Mouse (Mus musculus) hindbrain, embryonic 11.5 days (tissue): Measurements from ENCODE around the gene Hsd17b6. TPM values are rescaled to one million over a fixed set of nuclear protein-coding genes. Genes with fewer than 3 reads are reported as not detected.
"Not testable (repeated sequence)": the region's sequence is repeated elsewhere in the genome, so short reads cannot be mapped to it uniquely, and the experiment has no call there.

Source experiments
- ATAC-seq: fragments of 200-750 bp; cut with Nextera tagmentation; 2 replicates; pipeline ENCODE4 v1.8.0; 2017; ENCODE audit warnings: mild to moderate bottlenecking, moderate TSS enrichment, moderate library complexity; ENCODE audit not compliant: low FRiP score
- DNase-seq: peaks from one replicate; pipeline ENCODE4 v3.0.0-alpha.2; 2015; ENCODE audit warnings: low spot score
- H3K27ac ChIP-seq: fragments of 300-500 bp; sonication (generic); 2 replicates; pipeline ENCODE4 v1.5.1; 2014; ENCODE audit warnings: mild to moderate bottlenecking, low read depth, low read length
- H3K27me3 ChIP-seq: fragments of 300-500 bp; sonication (generic); 2 replicates; pipeline ENCODE4 v1.6.1; 2014; ENCODE audit warnings: mild to moderate bottlenecking, low read length, moderate library complexity, mixed read lengths; ENCODE audit not compliant: control insufficient read depth, insufficient read depth
- H3K36me3 ChIP-seq: fragments of 300-500 bp; sonication (generic); 2 replicates; pipeline ENCODE4 v1.6.1; 2014; ENCODE audit warnings: mild to moderate bottlenecking, low read length, moderate library complexity, mixed read lengths; ENCODE audit not compliant: control insufficient read depth, insufficient read depth
- H3K4me1 ChIP-seq: fragments of 300-500 bp; sonication (generic); replicated peaks from 2 replicates; pipeline ENCODE4 v1.6.1; 2014; ENCODE audit warnings: low read length, mixed read lengths; ENCODE audit not compliant: control insufficient read depth, insufficient read depth
- H3K4me2 ChIP-seq: fragments of 300-500 bp; sonication (generic); replicated peaks from 2 replicates; pipeline ENCODE4 v1.6.1; 2014; ENCODE audit warnings: mild to moderate bottlenecking, low read depth, low read length
- H3K4me3 ChIP-seq: fragments of 300-500 bp; sonication (generic); 2 replicates; pipeline ENCODE4 v1.5.1; 2014; ENCODE audit warnings: low read depth, low read length
- H3K9ac ChIP-seq: fragments of 300-500 bp; sonication (generic); 2 replicates; pipeline ENCODE4 v1.6.1; 2014; ENCODE audit warnings: low read depth, low read length
- H3K9me3 ChIP-seq: fragments of 300-500 bp; sonication (generic); 2 replicates; pipeline ENCODE4 v1.6.1; 2016; ENCODE audit warnings: low read length; ENCODE audit not compliant: control insufficient read depth
- WGBS: fragments of 180-500 bp; shearing (Covaris S2); extraction: QIAGEN DNeasy Blood & Tissue Kit; methylation state at CpG from one replicate; pipeline ENCODE4 v1.1.7; 2014; 5-methylcytosine and 5-hydroxymethylcytosine counted together
- polyA plus RNA-seq: library from polyadenylated mRNA; unstranded; fragments of >200 nt; fragmentation: Nextera tagmentation; extraction: Ambion mirVana; gene quantifications from 2 replicates; pipeline ENCODE4 v1.2.1, GENCODE M21; 2014

Gene Hsd17b6
- polyA plus RNA-seq, result not detected in 2 replicates

GRCm38 (mm10) chr10:128007446-128007845 lies at the start of gene Hsd17b6:
TSS of gene Hsd17b6 (minus strand) at chr10:128007611.
- DNase-seq, result no peak
- Histone ChIP-seq H3K9me3 (no peaks in the 10 kb centered on the region), H3K36me3 (no peaks in the 10 kb centered on the region), H3K9ac (no peak within 1 kb of the TSS), H3K4me3 (no peak within 1 kb of the TSS), H3K4me2 (no peak within 1 kb of the TSS), H3K4me1 (no peaks in the 10 kb centered on the region), H3K27me3 (no peaks in the 10 kb centered on the region), H3K27ac (no peak within 1 kb of the TSS)
- 92% methylated on average over 1 of the region's 1 CpGs for WGBS
- no peak for ATAC-seq

- no peak overlapping the region for H3K27ac ChIP-seq
- no peak for DNase-seq
- no peak for ATAC-seq
- H3K4me2 ChIP-seq, result no peak overlapping the region
- WGBS, result 98% methylated on average over 8 of the region's 8 CpGs
- H3K27me3 ChIP-seq, result no peaks in the 10 kb centered on the region
- H3K9me3 ChIP-seq, result no peaks in the 10 kb centered on the region
- H3K36me3 ChIP-seq, result peaks cover 14% of the 10 kb centered on the region
- H3K4me3 ChIP-seq, result no peak overlapping the region
- H3K9ac ChIP-seq, result no peak overlapping the region
- no peaks in the 10 kb centered on the region for H3K4me1 ChIP-seq
Observed at GRCm38 (mm10) chr10:128053001-128053400, 45.6 kb upstream of the Hsd17b6 start.

GRCm38 (mm10) chr10:128052136-128052535 lies 44.7 kb upstream of the Hsd17b6 start:
- DNase-seq, ATAC-seq, H3K9me3 ChIP-seq, H3K4me3 ChIP-seq, H3K27me3 ChIP-seq, H3K4me1 ChIP-seq, H3K9ac ChIP-seq, H3K27ac ChIP-seq, H3K4me2 ChIP-seq: not testable (repeated sequence)
- peaks cover 14% of the 10 kb centered on the region for H3K36me3 ChIP-seq
- 100% methylated on average over 1 of the region's 2 CpGs for WGBS

GRCm38 (mm10) chr10:128051589-128051988 lies 44.2 kb upstream of the Hsd17b6 start:
- Histone ChIP-seq H3K36me3 (peaks cover 14% of the 10 kb centered on the region), H3K9me3 (no peaks in the 10 kb centered on the region), H3K9ac (no peak overlapping the region), H3K4me1 (no peaks in the 10 kb centered on the region), H3K27ac (no peak overlapping the region), H3K4me2 (no peak overlapping the region), H3K27me3 (no peaks in the 10 kb centered on the region), H3K4me3 (no peak overlapping the region)
- ATAC-seq, result no peak
- no peak for DNase-seq
- WGBS, result 95% methylated on average over 5 of the region's 5 CpGs

GRCm38 (mm10) chr10:128050355-128050754 lies 42.9 kb upstream of the Hsd17b6 start:
- peaks cover 14% of the 10 kb centered on the region for H3K36me3 ChIP-seq

GRCm38 (mm10) chr10:128049741-128050140 lies 42.3 kb upstream of the Hsd17b6 start:
- peaks cover 14% of the 10 kb centered on the region for H3K36me3 ChIP-seq
- H3K9me3 ChIP-seq, result no peaks in the 10 kb centered on the region
- H3K27ac ChIP-seq, result no peak overlapping the region
- ATAC-seq (no peak), DNase-seq (no peak)
- no peaks in the 10 kb centered on the region for H3K4me1 ChIP-seq
- H3K9ac ChIP-seq, result no peak overlapping the region
- H3K27me3 ChIP-seq, result no peaks in the 10 kb centered on the region
- H3K4me2 ChIP-seq, result no peak overlapping the region
- H3K4me3 ChIP-seq, result no peak overlapping the region
- 96% methylated on average over 2 of the region's 2 CpGs for WGBS

More at GRCm38 (mm10) chr10:128050355-128050754, 42.9 kb upstream of the Hsd17b6 start:
- WGBS, result 85% methylated on average over 2 of the region's 2 CpGs
- Histone ChIP-seq H3K4me2 (no peak overlapping the region), H3K9me3 (no peaks in the 10 kb centered on the region), H3K27ac (no peak overlapping the region), H3K9ac (no peak overlapping the region), H3K4me1 (no peaks in the 10 kb centered on the region), H3K27me3 (no peaks in the 10 kb centered on the region), H3K4me3 (no peak overlapping the region)
- ATAC-seq, result no peak
- no peak for DNase-seq

GRCm38 (mm10) chr10:128048157-128048556 lies 40.7 kb upstream of the Hsd17b6 start:
- WGBS, result 96% methylated on average over 8 of the region's 8 CpGs
- no peaks in the 10 kb centered on the region for H3K9me3 ChIP-seq
- no peak overlapping the region for H3K9ac ChIP-seq
- H3K4me2 ChIP-seq, result no peak overlapping the region
- H3K27ac ChIP-seq, result no peak overlapping the region
- H3K36me3 ChIP-seq, result peaks cover 14% of the 10 kb centered on the region
- no peak for DNase-seq
- no peak overlapping the region for H3K4me3 ChIP-seq
- no peak for ATAC-seq
- H3K4me1 ChIP-seq, result no peaks in the 10 kb centered on the region
- no peaks in the 10 kb centered on the region for H3K27me3 ChIP-seq

- Histone ChIP-seq H3K4me1 (no peaks in the 10 kb centered on the region; the same call in 1 of the 2 replicates), H3K36me3 (0 out of 2 replicates have a peak, but pooled peaks cover 8% of the 10 kb centered on the region), H3K4me3 (no peak overlapping the region), H3K9me3 (no peaks in the 10 kb centered on the region), H3K27ac (no peak overlapping the region), H3K27me3 (no peaks in the 10 kb centered on the region), H3K4me2 (no peak overlapping the region), H3K9ac (no peak overlapping the region)
- WGBS, result 81% methylated on average over 3 of the region's 3 CpGs
- ATAC-seq (no peak), DNase-seq (no peak)
Observed at GRCm38 (mm10) chr10:128043041-128043835, 35.8 kb upstream of the Hsd17b6 start.

- no peak overlapping the region for H3K27ac ChIP-seq
- H3K4me2 ChIP-seq, result no peak overlapping the region
- no peak for DNase-seq
- H3K36me3 ChIP-seq, result 0 out of 2 replicates have a peak, but pooled peaks cover 8% of the 10 kb centered on the region
- H3K9me3 ChIP-seq, result no peaks in the 10 kb centered on the region
- H3K4me3 ChIP-seq, result no peak overlapping the region
- 86% methylated on average over 3 of the region's 3 CpGs for WGBS
- no peaks in the 10 kb centered on the region for H3K27me3 ChIP-seq
- no peak for ATAC-seq
- no peak overlapping the region for H3K9ac ChIP-seq
- no peaks in the 10 kb centered on the region; the same call in 1 of the 2 replicates for H3K4me1 ChIP-seq
Observed at GRCm38 (mm10) chr10:128042466-128042865, 35.1 kb upstream of the Hsd17b6 start.
